Mouse (Mus musculus): ENCODE measurements around the gene Rarb.

- TF ChIP-seq CTCF (IDR thresholded peaks at IDR 0.05; ENCODE audit: low read depth) = no peak
- no peak for TF ChIP-seq EP300 (IDR thresholded peaks at IDR 0.05; ENCODE audit: low read depth)
These were observed 179.6 kb downstream of the Rarb start for GRCm38 (mm10) chr14:16639153-16639943.
